15 mouse cellular contexts compared by ENCODE assay signal in the genomic region with DNA sequence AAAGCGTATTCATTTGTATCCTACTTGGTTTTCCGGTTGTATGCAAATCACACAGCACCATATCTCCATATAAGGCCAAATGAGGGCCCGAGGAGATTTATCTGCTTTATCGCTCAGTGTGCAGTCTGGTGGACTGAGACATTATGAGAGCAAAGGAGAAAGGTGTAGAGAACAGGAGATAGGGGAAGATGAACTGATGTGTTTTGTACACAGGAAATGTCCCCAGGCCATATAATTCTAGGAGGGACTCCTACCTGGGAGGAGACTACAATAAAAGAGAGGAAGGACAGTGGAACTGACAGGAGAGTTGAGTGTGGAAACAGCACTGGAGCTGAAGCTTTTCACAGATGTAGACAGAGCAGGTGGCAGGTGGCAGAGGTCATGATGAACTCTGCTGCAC.
DNase-seq lines count a peak whose midpoint lies in the region.
"Had no signal": no experiment of that assay in that cellular context is flagged by ENCODE, and none has a peak within 500 bp of the region (broad histone marks: within the 10 kb centered on the region; RNA-seq: fewer than 3 reads in every experiment).

A gene (plus strand): TSS at position 301 of the 400 bp plus-strand sequence.

- DNase-seq in R1 (ENCODE audit: low read depth, low spot score) (peak; percentile 78), MN1 (ENCODE audit: low spot score) (no peak)
- DNase-seq: adrenal gland, adult 2 months; adrenal gland, adult 8-10 months; adrenal gland, postnatal 10 days; adrenal gland, postnatal 14 days; adrenal gland, postnatal 25 days; adrenal gland, postnatal 36 days; B cell, adult 2 months; cerebellum, adult 11 months; cerebellum, adult 11-12 months; cerebellum, adult 18-20 months; cerebellum, adult 2 months; cerebellum, adult 8-10 months; cerebellum, adult 9-10 months had no signal
